Mouse (Mus musculus): ENCODE data around the gene Ninj1.

DNA sequence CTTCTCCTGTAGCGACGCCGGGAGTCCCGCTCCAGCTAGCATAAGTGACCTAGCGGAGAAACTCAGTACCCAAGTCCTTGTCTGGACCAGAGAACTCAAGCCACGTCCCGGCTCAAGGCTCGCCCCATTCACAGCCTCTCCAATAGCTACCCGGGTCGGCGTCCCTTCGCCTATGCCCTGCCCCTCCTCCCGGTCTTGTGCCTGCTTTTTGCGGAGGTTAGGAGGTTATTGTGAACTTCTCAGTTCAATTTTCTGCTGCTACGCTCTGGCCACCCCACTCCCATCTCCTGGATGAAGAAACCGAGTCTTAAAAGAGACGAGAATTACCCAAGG, 28.9 kb downstream of the Ninj1 start:
- TF ChIP-seq MYOD1 (IDR thresholded peaks at IDR 0.05; ENCODE audit: control insufficient read depth in 1 of 3, insufficient read length in 2 of 3, low read depth in 2 of 3) = no peak
- no peak for TF ChIP-seq MYOG (IDR thresholded peaks at IDR 0.05; ENCODE audit: control insufficient read depth in 1 of 3, insufficient read depth in 1 of 3, insufficient read length in 2 of 3, low read depth in 2 of 3)
- TF ChIP-seq POLR2A (IDR thresholded peaks at IDR 0.05; ENCODE audit: insufficient read length, low read depth) = no peak
- no peak for TF ChIP-seq E2F4 (IDR thresholded peaks at IDR 0.05; ENCODE audit: insufficient read depth)
- no peak for TF ChIP-seq TCF12 (IDR thresholded peaks at IDR 0.05; ENCODE audit: insufficient read depth, poor library complexity, severe bottlenecking)
